Mouse (Mus musculus) heart, embryonic 14.5 days (tissue): ENCODE results near the gene Nxph3. TPM values are rescaled to one million over a fixed set of nuclear protein-coding genes. Genes with fewer than 3 reads are reported as not detected.

Experiments
- ATAC-seq: fragments of 200-750 bp; cut with Nextera tagmentation; 2 replicates; pipeline ENCODE4 v1.8.0; 2017; ENCODE audit warnings: low read depth, moderate TSS enrichment; ENCODE audit not compliant: insufficient number of reproducible peaks, insufficient read depth, low FRiP score
- H3K27ac ChIP-seq, 2 experiments: fragments of 200-500 bp in 1 of 2; fragments of 300-500 bp in 1 of 2; sonication (generic) in 1 of 2; replicated peaks in 1 of 2; 2 replicates each; pipeline ENCODE4 v1.5.1; 2012 to 2014; ENCODE audit warnings: low read depth in 2 of 2, low read length in 2 of 2, control low read depth in 1 of 2, mild to moderate bottlenecking in 1 of 2, mixed read lengths in 1 of 2; ENCODE audit not compliant: control insufficient read depth in 1 of 2, insufficient read depth in 1 of 2
- H3K27me3 ChIP-seq: fragments of 300-500 bp; sonication (generic); 2 replicates; pipeline ENCODE4 v1.6.1; 2014; ENCODE audit warnings: mild to moderate bottlenecking, low read length, control low read depth; ENCODE audit not compliant: control insufficient read depth, insufficient read depth
- H3K36me3 ChIP-seq: fragments of 300-500 bp; sonication (generic); 2 replicates; pipeline ENCODE4 v1.6.1; 2014; ENCODE audit warnings: mild to moderate bottlenecking, control low read depth, low read length, mixed read lengths; ENCODE audit not compliant: control insufficient read depth, insufficient read depth
- H3K4me1 ChIP-seq, 2 experiments: fragments of 200-500 bp in 1 of 2; fragments of 300-500 bp in 1 of 2; sonication (generic) in 1 of 2; 2 replicates each; pipeline ENCODE4 v1.6.1; 2012 to 2014; ENCODE audit warnings: low read length in 2 of 2, control low read depth in 1 of 2, mixed read lengths in 1 of 2; ENCODE audit not compliant: control insufficient read depth in 2 of 2, insufficient read depth in 2 of 2
- H3K4me2 ChIP-seq: fragments of 300-500 bp; sonication (generic); 2 replicates; pipeline ENCODE4 v1.6.1; 2014; ENCODE audit warnings: mild to moderate bottlenecking, low read length
- H3K4me3 ChIP-seq, 2 experiments: fragments of 200-500 bp in 1 of 2; fragments of 300-500 bp in 1 of 2; sonication (generic) in 1 of 2; 2 replicates each; pipeline ENCODE4 v1.5.1; 2012 to 2014; ENCODE audit warnings: low read length in 2 of 2, mild to moderate bottlenecking in 2 of 2, control low read depth in 1 of 2, low read depth in 1 of 2, moderate library complexity in 1 of 2; ENCODE audit not compliant: control insufficient read depth in 1 of 2, insufficient read depth in 1 of 2
- H3K9ac ChIP-seq: fragments of 300-500 bp; sonication (generic); 2 replicates; pipeline ENCODE4 v1.6.1; 2014; ENCODE audit warnings: mild to moderate bottlenecking, low read length
- H3K9me3 ChIP-seq: fragments of 300-500 bp; sonication (generic); 2 replicates; pipeline ENCODE4 v1.6.1; 2016; ENCODE audit warnings: low read length, control low read depth; ENCODE audit not compliant: control insufficient read depth
- WGBS: fragments of 180-500 bp; shearing (Covaris S2); extraction: QIAGEN DNeasy Blood & Tissue Kit; methylation state at CpG from one replicate; pipeline ENCODE4 v1.1.7; 2014; 5-methylcytosine and 5-hydroxymethylcytosine counted together
- polyA plus RNA-seq: library from polyadenylated mRNA; unstranded; fragments of >200 nt; fragmentation: Nextera tagmentation; extraction: Ambion mirVana; gene quantifications from 2 replicates; pipeline ENCODE4 v1.2.1, GENCODE M21; 2014

Nxph3 gene
- polyA plus RNA-seq, 1 experiment from 2014 or later = 0.36 TPM

DNA sequence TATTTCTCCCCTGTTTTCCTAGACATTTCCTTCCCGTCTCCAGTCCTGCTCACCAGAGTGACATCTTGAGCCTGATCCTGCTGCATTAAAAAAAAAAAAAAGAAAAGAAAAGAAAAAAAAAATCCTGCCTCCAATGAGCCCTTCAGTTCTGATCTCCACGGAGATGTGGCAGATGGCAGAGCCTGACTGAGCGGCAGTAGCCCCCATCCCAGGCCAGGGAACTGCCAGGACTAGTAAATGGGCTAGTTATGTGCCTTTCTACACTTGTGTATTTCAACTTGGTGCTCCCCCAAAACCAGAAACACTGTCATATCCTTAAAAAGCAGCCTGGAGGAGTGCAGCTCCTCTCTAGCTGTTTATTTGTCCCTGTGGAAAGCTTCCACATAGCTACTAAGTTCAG lies 13.5 kb downstream of the Nxph3 start:
- H3K27ac ChIP-seq = no peak overlapping the region
- H3K9ac ChIP-seq = no peak overlapping the region
- peaks cover 9% of the 10 kb centered on the region in 2 experiments; a peak in 3 of 4 replicates for H3K4me1 ChIP-seq
- H3K4me3 ChIP-seq = no peak overlapping the region
- H3K36me3 ChIP-seq = peaks cover 11% of the 10 kb centered on the region; the same call in 1 of the 2 replicates
- H3K27me3 ChIP-seq = no peaks in the 10 kb centered on the region
- no peak overlapping the region for H3K4me2 ChIP-seq
- no peak for ATAC-seq
- no peaks in the 10 kb centered on the region for H3K9me3 ChIP-seq
- 60% methylated on average over 3 of the region's 3 CpGs for WGBS

GRCm38 (mm10) chr11:95500412-95500811 lies 14.0 kb downstream of the Nxph3 start:
- H3K9me3 ChIP-seq = no peaks in the 10 kb centered on the region
- H3K4me1 ChIP-seq = peaks cover 9% of the 10 kb centered on the region in 2 experiments; a peak in 3 of 4 replicates
- 50% methylated on average over 4 of the region's 4 CpGs for WGBS
- no peak for ATAC-seq
- H3K27me3 ChIP-seq = no peaks in the 10 kb centered on the region
- peaks cover 11% of the 10 kb centered on the region; the same call in 1 of the 2 replicates for H3K36me3 ChIP-seq
- no peak overlapping the region for H3K9ac ChIP-seq
- H3K4me3 ChIP-seq = no peak overlapping the region
- H3K4me2 ChIP-seq = no peak overlapping the region
- no peak overlapping the region for H3K27ac ChIP-seq

DNA sequence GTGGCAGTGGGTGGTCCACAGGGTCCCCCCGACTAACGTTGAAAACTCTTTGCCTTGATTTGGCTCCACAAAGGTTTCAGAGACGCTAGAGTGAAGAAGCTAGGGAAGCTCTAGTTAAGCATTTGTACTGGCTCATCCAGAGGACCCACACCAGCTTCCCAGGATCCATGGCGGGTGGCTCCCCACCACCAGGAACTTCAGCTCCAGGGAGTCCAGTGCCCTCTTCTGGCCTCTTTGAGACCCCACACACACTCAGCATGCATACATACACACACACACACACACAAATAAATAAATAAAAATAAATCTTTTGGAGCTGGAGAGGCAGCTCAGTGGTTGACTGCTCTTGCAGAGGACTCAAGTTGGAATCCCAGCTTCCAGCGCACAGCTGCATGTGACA lies 16.4 kb downstream of the Nxph3 start:
- Histone ChIP-seq H3K9ac (no peak overlapping the region), H3K4me1 (no peaks in the 10 kb centered on the region), H3K9me3 (no peaks in the 10 kb centered on the region), H3K27me3 (no peaks in the 10 kb centered on the region), H3K27ac (no peak overlapping the region), H3K4me2 (no peak overlapping the region), H3K4me3 (no peak overlapping the region), H3K36me3 (peaks cover 29% of the 10 kb centered on the region)
- ATAC-seq = no peak
- 93% methylated on average over 5 of the region's 5 CpGs for WGBS

GRCm38 (mm10) chr11:95495883-95496282 lies 18.5 kb downstream of the Nxph3 start:
- Histone ChIP-seq H3K36me3 (peaks cover 47% of the 10 kb centered on the region), H3K4me1 (no peaks in the 10 kb centered on the region), H3K4me2 (no peak overlapping the region), H3K9ac (no peak overlapping the region), H3K27me3 (no peaks in the 10 kb centered on the region), H3K9me3 (no peaks in the 10 kb centered on the region), H3K4me3 (no peak overlapping the region), H3K27ac (no peak overlapping the region)
- 72% methylated on average over 9 of the region's 9 CpGs for WGBS
- no peak for ATAC-seq

DNA sequence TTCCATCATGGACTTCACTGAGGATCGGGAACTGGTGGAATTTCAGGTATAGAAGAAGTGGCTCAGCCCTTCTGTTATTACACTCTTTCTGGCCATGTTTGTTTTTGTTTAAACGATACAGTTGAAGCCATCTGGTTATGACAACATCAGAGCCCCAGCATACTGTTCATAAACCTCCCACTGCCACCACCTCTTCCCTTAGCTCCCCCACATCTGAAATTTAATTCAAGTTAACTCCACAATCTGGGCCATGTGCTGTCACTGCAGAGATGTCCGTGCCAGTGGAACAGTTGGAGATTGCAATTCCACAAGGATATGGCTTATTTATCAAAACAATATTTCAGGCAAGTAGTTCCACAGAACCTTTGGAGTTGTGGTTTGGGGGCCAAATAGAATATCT lies 20.0 kb downstream of the Nxph3 start:
- Histone ChIP-seq H3K9ac (no peak overlapping the region), H3K4me3 (no peak overlapping the region), H3K27me3 (no peaks in the 10 kb centered on the region), H3K27ac (no peak overlapping the region), H3K9me3 (no peaks in the 10 kb centered on the region), H3K36me3 (peaks cover 53% of the 10 kb centered on the region), H3K4me2 (no peak overlapping the region), H3K4me1 (peaks cover 5 to 8% of the 10 kb centered on the region in 2 experiments; a peak in 2 of 4 replicates)
- WGBS = 83% methylated on average over 3 of the region's 3 CpGs
- no peak for ATAC-seq

- Histone ChIP-seq H3K9ac (no peak overlapping the region), H3K36me3 (peaks cover 53% of the 10 kb centered on the region), H3K27ac (no peak overlapping the region), H3K4me3 (no peak overlapping the region), H3K4me2 (no peak overlapping the region), H3K4me1 (peaks cover 5 to 8% of the 10 kb centered on the region in 2 experiments; a peak in 2 of 4 replicates), H3K9me3 (no peaks in the 10 kb centered on the region), H3K27me3 (no peaks in the 10 kb centered on the region)
- WGBS = 74% methylated on average over 9 of the region's 9 CpGs
- ATAC-seq = no peak
Measured at GRCm38 (mm10) chr11:95493950-95494349, 20.4 kb downstream of the Nxph3 start.

GRCm38 (mm10) chr11:95493010-95493409 lies 21.4 kb downstream of the Nxph3 start:
- H3K4me1 ChIP-seq = peaks cover 5 to 8% of the 10 kb centered on the region in 2 experiments; a peak in 2 of 4 replicates
- no peak overlapping the region for H3K4me3 ChIP-seq
- no peak overlapping the region for H3K27ac ChIP-seq
- no peak overlapping the region for H3K4me2 ChIP-seq
- no peaks in the 10 kb centered on the region for H3K27me3 ChIP-seq
- no peaks in the 10 kb centered on the region for H3K9me3 ChIP-seq
- no peak for ATAC-seq
- H3K36me3 ChIP-seq = peaks cover 55% of the 10 kb centered on the region
- 93% methylated on average over 4 of the region's 4 CpGs for WGBS
- H3K9ac ChIP-seq = no peak overlapping the region

GRCm38 (mm10) chr11:95492256-95492655 lies 22.1 kb downstream of the Nxph3 start:
- H3K27me3 ChIP-seq = no peaks in the 10 kb centered on the region
- ATAC-seq = no peak
- H3K36me3 ChIP-seq = peaks cover 51% of the 10 kb centered on the region
- H3K4me1 ChIP-seq = peaks cover 5 to 8% of the 10 kb centered on the region in 2 experiments; a peak in 2 of 4 replicates
- no peak overlapping the region for H3K27ac ChIP-seq
- H3K4me3 ChIP-seq = no peak overlapping the region
- H3K4me2 ChIP-seq = no peak overlapping the region
- H3K9ac ChIP-seq = no peak overlapping the region
- 91% methylated on average over 4 of the region's 4 CpGs for WGBS
- H3K9me3 ChIP-seq = no peaks in the 10 kb centered on the region
